Mouse (Mus musculus) erythroblast, embryonic 14.5 days (primary cell): Measurements from ENCODE around the gene Mx1.

Experiments used
- GATA1 ChIP-seq: IDR thresholded peaks from 2 replicates; pipeline ENCODE4 v1.6.1; 2012; ENCODE audit warnings: low read length, inconsistent platforms, mixed read lengths
- TAL1 ChIP-seq: IDR thresholded peaks from 3 replicates; pipeline ENCODE4 v1.6.1; 2012; ENCODE audit warnings: low read length, inconsistent platforms, mixed read lengths

DNA sequence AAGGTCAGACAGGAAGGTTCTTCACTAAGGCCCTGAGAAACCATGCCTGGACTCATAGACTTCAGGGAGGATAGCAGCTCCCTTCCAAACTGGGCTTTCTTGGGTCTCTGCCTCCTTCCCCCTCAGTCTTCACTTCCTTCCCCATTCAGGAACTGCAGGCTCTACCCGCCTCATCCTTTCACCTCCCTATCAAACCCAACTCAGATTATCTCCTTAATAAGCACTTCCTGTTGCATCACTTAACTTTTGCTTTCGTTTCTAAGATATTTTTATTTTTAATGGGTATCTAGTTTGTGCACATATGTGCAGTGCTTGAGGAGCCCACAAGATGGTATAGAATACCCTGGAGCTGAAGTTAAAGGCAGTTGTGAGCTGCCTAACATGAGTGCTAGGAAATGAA, 15.9 kb upstream of the Mx1 start:
- TF ChIP-seq GATA1, result no peak
- TF ChIP-seq TAL1, result no peak
